Mouse (Mus musculus): Measurements from ENCODE around the gene Nf2. TPM values are rescaled to one million over a fixed set of nuclear protein-coding genes. Genes with fewer than 3 reads are reported as not detected.

Gene Nf2
- total RNA-seq, 1 experiment from 2014 or later = 44.2 TPM

DNA sequence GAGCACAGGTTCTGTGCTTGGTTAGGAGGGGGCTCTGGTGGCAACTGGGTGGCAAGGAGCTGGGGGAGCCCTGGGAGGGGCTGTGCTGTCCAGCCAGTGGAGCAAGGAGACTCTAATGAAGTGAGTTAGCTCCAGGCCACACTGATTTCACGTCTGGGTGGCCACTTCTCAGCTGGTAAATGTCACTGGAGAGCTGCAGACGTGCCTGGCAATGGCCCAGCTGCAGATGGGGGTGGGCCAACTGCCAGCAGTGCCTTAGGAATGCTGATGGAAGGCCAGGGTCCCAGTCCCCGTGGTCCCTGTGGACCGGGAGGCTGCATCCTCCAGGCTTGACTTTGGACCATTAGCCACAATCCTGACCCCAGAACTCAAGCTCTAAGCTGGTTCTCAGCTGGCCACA lies 88.9 kb downstream of the Nf2 start:
- ATAC-seq (ENCODE audit: extremely low read depth, insufficient number of reproducible peaks, low FRiP score, poor library complexity, severe bottlenecking) = no peak

DNA sequence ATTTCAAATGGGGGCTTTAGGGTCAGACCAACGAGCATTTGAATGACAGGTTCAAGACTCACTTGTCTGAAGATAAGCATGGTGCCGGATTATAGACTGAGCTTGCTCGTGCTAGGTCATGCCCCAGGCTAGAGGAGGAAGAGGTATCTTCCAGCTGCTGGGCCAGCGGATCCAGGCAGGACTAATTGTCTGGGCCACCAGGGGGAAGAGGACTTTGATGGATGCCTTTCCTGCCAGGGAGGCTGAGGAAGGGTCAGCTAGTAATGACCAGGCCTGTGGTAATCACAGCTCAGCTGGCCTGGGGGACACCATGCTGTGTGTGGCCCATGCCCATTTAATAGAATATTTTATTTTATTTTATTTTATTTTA lies 91.6 kb downstream of the Nf2 start:
- ATAC-seq (ENCODE audit: extremely low read depth, insufficient number of reproducible peaks, low FRiP score, poor library complexity, severe bottlenecking) = no peak

DNA sequence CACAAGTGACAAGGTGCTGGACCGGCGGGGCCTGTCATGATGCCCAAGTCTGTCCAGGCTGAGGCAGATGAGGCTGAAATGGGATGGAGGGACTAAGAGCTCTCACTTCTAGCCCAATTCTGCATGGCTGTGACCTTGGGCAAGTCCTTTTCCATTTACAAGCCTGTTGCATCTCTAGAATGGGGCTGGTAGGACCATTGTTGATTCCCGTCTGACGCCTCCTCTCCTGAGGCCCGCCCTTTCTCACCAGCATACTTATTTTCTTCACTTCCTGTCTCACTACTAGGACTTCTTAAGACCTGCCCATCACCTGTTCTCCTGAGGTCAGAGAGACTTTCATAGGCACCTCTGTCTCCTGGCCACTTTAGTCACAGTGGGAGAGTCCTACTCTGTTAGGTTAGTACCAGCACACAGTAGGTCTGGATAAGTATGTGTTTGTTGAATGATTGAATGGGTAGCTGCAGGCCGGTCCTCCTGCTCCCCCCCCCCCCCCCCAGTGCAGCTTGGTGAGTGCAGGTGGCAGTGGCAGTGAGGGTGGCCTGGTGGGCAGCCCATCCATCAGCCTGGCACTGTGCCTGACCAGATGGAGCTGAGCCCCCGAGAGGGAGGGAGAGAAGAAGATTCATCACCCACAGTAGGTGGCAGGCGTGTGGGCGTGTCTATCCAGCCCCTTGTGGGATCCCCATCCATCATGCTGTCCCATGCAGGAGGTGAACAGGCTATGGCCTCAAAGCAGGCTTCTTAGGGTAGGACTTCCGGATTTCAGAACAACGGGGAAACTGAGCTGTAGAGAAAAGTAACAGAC lies 92.2 kb downstream of the Nf2 start:
- no peak for ATAC-seq (ENCODE audit: extremely low read depth, insufficient number of reproducible peaks, low FRiP score, poor library complexity, severe bottlenecking)

DNA sequence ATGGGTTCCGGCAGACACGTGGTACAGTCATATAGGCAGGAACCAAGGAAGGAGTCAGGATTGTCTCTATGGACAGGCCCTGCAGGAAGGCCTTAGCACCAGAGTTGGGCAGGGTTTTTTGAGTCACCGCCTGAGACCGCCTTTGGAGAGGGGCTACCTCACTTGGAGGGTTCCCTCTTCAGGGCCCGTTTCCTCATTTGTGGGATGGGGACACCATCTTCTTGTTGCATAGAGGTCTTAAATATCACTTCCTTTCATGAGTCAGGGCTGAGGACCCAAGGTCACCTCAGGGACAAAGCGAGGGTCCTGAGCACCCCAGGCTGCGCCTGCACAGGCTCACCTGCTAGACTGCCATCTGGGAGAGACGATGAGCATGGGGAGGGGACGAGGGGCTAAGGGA lies 92.9 kb downstream of the Nf2 start:
- no peak for ATAC-seq (ENCODE audit: extremely low read depth, insufficient number of reproducible peaks, low FRiP score, poor library complexity, severe bottlenecking)

DNA sequence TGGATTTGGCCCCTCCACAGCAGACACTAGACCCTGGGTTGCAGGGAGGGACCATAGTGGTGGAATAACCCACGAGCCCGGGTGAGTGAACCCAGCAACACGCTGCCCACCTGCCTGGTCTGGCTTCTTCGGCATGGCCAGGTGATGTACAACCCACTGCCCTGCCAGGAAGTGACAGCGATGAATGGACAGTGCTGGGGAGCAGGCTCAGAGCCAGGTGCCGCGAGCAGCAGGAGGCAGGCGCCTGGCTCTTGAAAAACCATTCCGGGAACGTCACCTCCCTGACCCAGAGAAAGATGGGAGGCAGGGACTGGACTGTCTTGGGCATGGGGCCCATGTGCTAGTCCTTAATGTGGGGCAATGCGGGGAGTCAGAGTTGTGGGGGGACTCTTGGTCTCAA lies 94.5 kb downstream of the Nf2 start:
- ATAC-seq (ENCODE audit: extremely low read depth, insufficient number of reproducible peaks, low FRiP score, poor library complexity, severe bottlenecking) = no peak

DNA sequence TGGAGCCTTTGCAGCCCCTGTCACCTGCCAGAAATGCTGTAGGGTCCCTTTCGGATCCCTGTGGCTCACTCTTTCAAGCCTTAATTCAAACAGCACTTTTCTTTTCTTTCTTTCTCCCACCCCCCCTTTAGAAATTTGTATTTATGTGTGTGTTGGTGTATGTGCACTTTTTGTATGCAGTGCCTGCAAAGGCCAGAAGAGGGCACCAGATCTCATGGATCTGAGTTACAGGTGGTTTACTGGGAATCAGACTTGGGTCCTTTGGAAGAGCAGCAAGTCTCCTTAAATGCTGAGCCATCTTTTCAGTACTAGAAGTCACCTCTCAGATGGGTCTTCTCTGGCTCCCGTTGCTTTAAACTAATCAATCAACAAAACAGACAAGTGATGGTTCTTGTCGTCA lies 95.3 kb downstream of the Nf2 start:
- no peak for ATAC-seq (ENCODE audit: extremely low read depth, insufficient number of reproducible peaks, low FRiP score, poor library complexity, severe bottlenecking)

DNA sequence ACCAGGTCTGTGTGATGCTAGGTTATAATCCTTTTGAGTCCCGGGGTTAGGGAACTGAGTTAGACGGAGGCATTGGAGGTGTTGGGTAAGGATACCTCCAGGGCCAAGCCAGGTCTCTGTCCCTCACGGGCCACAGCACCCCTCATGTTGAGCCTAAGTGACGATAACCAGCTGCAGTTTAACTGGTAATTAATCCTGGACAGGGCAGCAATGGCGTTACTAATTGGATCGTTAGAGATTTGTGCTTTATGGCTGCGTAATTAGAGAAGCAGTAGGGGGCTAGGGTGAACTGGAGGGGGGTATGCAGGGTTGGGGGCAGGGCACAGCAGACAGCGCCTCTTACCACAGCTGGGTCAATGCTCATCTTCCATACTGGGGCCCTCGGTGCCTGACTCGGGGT lies 96.5 kb downstream of the Nf2 start:
- no peak for ATAC-seq (ENCODE audit: extremely low read depth, insufficient number of reproducible peaks, low FRiP score, poor library complexity, severe bottlenecking)

DNA sequence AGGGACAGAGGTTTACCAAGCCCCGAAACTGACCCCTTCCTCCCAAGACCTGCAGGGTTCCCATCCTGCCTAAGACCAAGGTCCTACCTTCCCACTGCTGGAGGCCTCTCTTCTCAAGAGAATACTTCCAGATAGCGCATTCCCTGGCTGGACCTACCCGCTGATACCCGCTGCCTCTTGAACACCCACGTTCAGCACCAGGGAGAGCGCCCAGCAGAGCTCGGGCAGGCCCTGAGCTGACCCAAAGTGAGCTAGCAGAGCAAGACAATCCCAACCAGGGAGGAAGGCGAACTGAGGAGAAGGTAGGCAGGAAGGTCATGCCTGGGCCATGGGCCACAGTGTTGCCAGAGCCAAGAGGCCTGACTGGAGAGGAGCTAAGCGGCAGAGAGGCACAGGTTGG lies 99.1 kb downstream of the Nf2 start:
- no peak for ATAC-seq (ENCODE audit: extremely low read depth, insufficient number of reproducible peaks, low FRiP score, poor library complexity, severe bottlenecking)

DNA sequence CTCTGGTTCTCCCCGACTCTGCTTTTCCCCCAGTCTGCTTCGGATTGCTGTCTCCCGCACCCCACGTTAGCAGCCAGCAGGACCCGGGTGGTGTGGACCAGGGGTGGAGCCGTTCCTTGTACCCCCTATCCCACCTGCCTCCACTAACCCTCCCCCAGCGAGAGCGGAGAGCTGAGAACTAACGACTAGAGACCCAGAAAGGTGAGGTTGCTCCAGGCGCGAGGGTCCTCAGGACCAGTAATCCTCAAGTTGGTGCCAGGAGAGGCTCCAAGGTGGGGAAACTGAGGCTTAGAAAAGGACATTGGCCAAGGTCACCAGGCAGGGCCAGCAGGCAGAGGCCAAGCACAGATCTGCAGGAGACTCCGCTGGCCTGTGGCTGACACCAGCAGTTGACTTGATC lies 102.1 kb downstream of the Nf2 start:
- no peak for ATAC-seq (ENCODE audit: extremely low read depth, insufficient number of reproducible peaks, low FRiP score, poor library complexity, severe bottlenecking)

DNA sequence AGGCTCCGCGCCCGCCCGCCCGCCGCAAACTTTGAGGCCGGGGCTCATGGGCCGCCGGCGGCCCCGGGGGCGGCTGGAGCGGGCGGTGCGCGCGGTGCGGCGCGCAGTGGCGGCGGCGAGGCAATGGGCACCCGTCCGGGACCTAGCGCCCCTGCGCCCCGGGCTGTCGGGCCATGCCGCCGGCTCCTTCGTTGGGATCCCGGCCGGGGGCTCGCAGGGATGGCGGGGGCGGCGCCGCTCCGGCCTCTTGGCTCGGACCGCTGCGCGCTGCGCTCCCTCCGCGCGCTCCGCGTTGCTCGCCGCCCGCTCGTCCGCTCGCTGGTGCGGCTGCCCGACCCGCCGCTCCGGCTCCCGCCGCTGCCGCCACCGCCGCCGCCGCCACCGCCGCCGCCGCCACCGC lies 102.6 kb downstream of the Nf2 start, which contains the start of gene Cabp7:
Gene Cabp7 (minus strand): TSS at position 46 of the 400 bp plus-strand sequence.
- ATAC-seq (ENCODE audit: extremely low read depth, insufficient number of reproducible peaks, low FRiP score, poor library complexity, severe bottlenecking) = no peak

DNA sequence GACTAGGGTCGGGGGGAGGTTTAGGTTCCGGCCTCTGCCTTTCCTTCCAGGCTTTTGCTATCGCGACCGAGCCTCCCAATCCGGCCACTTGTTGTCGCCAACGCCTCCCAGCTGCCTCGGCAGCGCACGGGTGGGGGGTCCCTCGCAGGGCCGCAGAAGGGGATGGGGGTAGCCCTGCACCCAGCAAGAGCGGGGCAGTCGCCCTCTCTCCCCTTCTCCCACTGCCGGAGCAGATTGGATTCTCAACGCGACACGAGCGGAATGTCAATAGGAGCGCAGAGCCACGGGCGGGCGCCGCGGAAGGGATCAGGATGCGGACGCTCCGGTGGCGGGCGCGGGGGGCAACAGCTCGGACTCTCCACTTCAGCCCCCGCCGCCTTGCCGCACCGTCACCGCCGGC lies 103.4 kb downstream of the Nf2 start:
- no peak for ATAC-seq (ENCODE audit: extremely low read depth, insufficient number of reproducible peaks, low FRiP score, poor library complexity, severe bottlenecking)

DNA sequence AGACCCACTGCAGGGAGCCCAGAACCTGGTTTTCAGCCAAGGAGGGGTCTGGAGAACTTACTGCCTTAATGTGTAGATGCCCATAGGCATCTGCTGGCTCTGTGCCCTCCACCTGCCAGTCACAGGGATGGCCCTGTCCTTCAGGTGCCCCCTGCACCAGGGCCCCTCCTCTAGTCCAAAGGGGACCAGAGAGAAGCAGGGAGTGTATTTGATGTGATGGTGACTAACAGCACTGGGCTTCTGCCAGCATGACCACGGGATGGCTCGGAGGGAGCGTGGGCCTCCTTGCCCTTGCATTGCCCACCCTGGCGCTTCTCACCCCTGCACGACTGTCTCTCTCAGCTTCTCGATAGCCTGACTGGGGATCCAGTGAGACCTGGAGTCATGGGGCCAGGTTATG lies 104.6 kb downstream of the Nf2 start:
- no peak for ATAC-seq (ENCODE audit: extremely low read depth, insufficient number of reproducible peaks, low FRiP score, poor library complexity, severe bottlenecking)

DNA sequence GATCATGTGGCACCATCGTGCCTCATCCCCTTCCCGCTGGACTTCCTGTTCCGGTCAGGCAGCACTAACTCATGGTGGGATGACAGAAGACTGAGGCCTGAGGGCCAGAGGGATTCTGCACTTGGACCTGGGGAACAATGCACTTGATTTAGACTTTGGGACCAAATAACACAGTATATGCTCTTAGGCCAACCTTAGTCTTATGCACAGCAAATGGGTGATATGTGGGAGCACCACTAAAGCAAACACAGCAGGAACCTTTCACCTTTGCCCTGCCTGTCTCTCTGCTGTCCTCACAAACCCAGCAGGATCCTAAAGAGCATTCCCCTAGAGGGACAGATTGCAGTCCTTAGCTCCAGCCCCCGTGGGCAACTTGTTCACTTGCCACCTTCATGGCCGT lies 108.6 kb downstream of the Nf2 start:
- ATAC-seq (ENCODE audit: extremely low read depth, insufficient number of reproducible peaks, low FRiP score, poor library complexity, severe bottlenecking) = no peak

DNA sequence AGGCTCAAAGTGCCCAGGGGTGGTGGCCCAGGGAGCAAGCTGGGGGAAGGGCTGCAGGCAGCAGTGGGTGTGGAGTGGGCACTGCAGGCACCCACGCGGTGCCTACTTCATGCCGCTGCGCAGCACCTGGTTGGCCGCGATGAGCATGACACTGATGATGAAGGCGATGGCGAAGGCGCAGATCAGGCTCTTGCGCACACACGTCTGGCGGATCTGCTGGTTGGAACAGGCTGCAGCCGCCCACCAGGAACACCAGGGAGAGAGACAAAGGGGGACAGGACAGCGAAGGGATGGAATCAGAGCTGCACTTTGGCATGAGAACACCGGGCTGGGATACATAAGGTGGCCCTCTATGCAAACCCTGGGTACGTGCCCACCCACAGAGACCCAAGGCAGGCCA lies 110.6 kb downstream of the Nf2 start:
- ATAC-seq (ENCODE audit: extremely low read depth, insufficient number of reproducible peaks, low FRiP score, poor library complexity, severe bottlenecking) = no peak

DNA sequence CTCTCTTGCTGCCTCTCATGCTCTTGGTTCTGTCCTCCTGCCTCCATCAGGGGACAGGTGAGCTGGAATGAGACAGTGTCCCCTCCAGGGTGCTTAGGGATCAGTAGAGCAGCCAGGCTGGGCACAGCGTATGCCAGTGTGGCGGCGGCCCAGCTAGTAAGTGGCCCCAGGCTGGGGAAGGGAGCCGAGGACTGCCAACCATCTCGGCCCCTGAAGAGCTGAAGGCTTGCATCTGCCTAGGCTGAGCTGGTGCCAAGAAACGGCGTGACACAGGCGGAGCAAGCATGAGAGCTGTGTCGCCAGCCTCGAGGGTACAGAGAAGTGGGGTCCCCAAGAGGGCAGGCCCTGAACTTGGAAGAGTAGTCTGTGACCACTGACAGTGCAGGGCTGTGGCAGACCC lies 111.7 kb downstream of the Nf2 start:
- ATAC-seq (ENCODE audit: extremely low read depth, insufficient number of reproducible peaks, low FRiP score, poor library complexity, severe bottlenecking) = no peak

DNA sequence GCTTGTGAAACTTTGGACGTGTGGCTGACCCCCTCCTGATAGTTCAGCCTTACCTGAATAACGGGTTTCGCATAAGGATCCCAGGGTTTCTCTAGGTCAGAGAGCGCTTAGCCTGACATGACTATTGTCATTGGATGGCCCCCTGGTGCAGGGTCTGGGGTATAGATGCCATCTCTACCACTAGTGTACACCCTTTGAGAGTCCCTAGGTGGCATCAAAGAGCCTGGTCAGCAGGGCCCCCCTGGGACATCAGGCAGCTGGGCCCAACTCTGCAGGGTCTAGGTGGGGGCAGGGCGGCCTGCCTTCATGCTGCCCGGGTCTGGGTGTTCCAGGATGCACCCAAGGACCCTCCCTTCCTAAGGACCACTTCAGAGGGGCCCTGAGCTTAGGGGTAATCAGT lies 113.0 kb downstream of the Nf2 start:
- ATAC-seq (ENCODE audit: extremely low read depth, insufficient number of reproducible peaks, low FRiP score, poor library complexity, severe bottlenecking) = no peak

DNA sequence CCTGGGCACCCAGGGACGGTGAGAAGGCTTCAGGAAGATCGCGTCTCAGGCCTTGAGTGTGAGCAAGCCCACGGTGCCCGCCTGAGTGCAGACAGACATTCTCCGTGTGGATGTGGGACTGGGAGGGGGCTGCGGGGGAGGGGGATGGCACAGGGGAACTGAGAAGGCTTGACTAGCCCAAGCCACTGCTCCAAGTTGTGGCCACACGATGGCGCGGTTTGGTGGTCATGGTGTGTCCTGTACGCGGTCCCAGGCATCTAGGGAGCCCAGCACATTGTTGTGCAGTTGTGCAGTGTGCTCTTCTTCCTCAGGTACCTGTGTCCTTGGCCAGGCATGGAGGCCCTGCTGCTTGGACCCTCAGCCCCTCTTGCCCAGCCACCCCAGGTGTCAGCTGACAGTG lies 115.2 kb downstream of the Nf2 start:
- ATAC-seq (ENCODE audit: extremely low read depth, insufficient number of reproducible peaks, low FRiP score, poor library complexity, severe bottlenecking) = no peak

DNA sequence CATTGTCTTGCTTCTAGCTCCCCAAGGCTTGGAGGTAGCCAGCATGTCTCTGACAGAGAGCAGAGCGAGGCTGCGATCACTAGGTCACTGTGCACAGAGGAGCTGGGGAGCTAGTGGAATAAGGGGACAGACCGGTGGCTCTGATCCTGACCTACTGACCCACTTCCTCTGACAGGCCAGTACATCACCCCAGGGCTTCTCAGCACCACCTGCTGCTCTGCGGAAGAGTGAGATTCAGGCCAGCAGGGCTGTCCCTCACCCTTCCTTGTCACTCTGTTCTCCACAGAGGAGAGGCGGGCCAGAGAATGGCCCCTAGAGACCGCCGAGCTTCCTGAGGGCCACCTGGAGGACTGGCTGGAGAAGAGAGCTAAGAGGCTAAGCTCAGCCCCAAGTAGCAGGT lies 117.6 kb downstream of the Nf2 start:
- no peak for ATAC-seq (ENCODE audit: extremely low read depth, insufficient number of reproducible peaks, low FRiP score, poor library complexity, severe bottlenecking)

DNA sequence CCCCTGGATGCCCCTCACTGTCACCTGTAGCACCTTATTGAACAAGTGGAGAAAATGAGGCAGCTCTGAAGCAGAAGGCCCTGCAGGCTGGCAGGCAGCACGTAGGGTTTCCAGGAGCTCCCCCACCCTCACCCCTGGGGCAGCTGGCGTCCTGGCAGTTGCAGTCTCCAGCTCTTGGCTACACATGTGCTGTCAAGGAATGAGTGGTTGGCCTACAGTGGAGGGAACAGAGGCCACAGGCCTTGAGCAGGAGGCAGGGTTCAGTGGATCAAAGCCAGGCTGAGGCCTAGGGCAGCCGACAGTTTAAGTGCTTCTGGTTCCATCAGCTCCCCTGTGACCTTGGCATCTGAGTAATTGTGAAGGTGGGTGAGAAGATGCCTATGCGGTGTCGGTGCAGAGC lies 118.4 kb downstream of the Nf2 start:
- ATAC-seq (ENCODE audit: extremely low read depth, insufficient number of reproducible peaks, low FRiP score, poor library complexity, severe bottlenecking) = no peak

DNA sequence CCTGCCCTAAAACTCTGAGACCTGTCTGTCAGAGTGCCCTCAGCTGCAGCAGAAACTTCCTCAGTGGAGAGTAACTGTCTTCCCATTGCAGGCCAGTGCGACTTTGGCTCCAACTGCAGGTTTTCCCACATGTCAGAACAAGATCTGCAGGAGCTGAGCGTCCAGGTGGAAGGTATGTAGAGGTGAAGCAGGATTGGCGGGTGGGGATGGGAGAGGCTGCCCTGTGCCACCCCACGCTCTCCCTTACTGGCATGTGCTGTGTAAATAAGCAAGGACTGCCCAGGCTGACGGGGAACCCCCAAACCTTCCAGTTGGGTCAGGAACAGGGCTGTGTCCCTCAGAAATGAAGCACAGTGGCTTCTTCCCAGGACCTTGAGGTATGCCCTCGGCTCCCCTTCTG lies 119.2 kb downstream of the Nf2 start:
- no peak for ATAC-seq (ENCODE audit: extremely low read depth, insufficient number of reproducible peaks, low FRiP score, poor library complexity, severe bottlenecking)

DNA sequence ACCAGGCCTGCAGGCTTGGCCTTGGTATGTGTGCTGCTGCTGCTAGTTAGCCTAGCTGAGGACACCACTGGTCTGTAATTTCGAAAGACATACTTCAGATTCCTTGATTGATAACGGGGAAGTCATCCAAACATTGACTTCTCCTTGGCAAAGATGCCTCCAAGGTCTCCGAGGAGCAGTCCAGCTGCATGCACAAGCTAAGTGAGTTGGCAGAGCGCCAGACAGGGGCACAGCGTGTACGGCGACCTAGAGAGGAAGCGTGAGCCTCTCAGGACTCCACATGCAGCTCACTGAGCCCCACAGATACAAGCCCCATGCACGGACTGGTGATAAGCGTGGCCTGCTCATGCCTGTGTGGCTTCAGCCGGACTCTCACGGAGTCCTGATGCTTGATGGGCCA lies 119.7 kb downstream of the Nf2 start:
- no peak for ATAC-seq (ENCODE audit: extremely low read depth, insufficient number of reproducible peaks, low FRiP score, poor library complexity, severe bottlenecking)

All from neutrophil, adult 5-6 weeks (primary cell).